Mouse (Mus musculus) cortical plate, adult 2 months (tissue): ENCODE results near the gene Poln. TPM values are rescaled to one million over a fixed set of nuclear protein-coding genes. Genes with fewer than 3 reads are reported as not detected.

Experiments used
- H3K27ac ChIP-seq: fragments of 200-500 bp; 2 replicates; pipeline ENCODE4 v1.5.1; 2012; ENCODE audit warnings: low read length, control low read depth, inconsistent platforms; ENCODE audit not compliant: insufficient read depth
- H3K4me1 ChIP-seq: fragments of 200-500 bp; 2 replicates; pipeline ENCODE4 v1.6.1; 2011; ENCODE audit warnings: low read length; ENCODE audit not compliant: control insufficient read depth, insufficient read depth
- H3K4me3 ChIP-seq: fragments of 200-500 bp; 2 replicates; pipeline ENCODE4 v1.5.1; 2011; ENCODE audit warnings: mild to moderate bottlenecking, low read length, control low read depth; ENCODE audit not compliant: insufficient read depth
- CTCF ChIP-seq: fragments of 200-500 bp; IDR thresholded peaks from 2 replicates; pipeline ENCODE4 v1.5.1; 2011; ENCODE audit warnings: mild to moderate bottlenecking, control low read depth, low read length; ENCODE audit not compliant: insufficient read depth; ENCODE audit errors: extremely low read depth
- POLR2A ChIP-seq: fragments of 200-500 bp; IDR thresholded peaks from 2 replicates; pipeline ENCODE4 v1.6.1; 2011; ENCODE audit warnings: mild to moderate bottlenecking, low read length, control low read depth; ENCODE audit not compliant: insufficient read depth; ENCODE audit errors: extremely low read depth
- polyA plus RNA-seq: library from polyadenylated mRNA; depleted of rRNA; stranded (reverse); fragments of >200 nt; gene quantifications from 2 replicates; pipeline ENCODE4 v1.2.3, GENCODE M21; 2012

Gene Poln
- polyA plus RNA-seq, 1 experiment, result 1.4 TPM

DNA sequence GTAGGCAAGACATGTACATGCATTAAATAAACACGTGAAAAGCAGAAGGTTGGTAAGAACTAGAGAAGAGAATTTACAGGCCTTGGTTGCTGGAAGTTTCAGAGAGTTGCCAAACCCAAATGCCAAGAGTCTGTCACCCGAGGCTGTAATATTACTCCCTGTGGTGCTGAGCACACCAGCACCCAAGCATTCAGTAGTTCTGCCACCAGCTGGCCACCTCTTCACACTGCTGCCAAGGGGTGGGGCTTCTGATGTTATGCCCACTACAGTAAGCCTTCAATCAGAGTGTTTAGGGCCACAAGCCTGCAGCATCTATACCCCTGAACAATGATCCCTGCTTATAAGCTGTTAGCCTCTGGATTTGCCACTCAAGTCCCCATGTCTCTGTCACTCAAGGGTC is 32.1 kb upstream of the Poln start:
- TF ChIP-seq POLR2A, result no peak
- no peak for TF ChIP-seq CTCF
- H3K4me3 ChIP-seq, result no peak overlapping the region
- H3K27ac ChIP-seq, result no peak overlapping the region
- no peaks in the 10 kb centered on the region; the same call in 1 of the 2 replicates for H3K4me1 ChIP-seq

DNA sequence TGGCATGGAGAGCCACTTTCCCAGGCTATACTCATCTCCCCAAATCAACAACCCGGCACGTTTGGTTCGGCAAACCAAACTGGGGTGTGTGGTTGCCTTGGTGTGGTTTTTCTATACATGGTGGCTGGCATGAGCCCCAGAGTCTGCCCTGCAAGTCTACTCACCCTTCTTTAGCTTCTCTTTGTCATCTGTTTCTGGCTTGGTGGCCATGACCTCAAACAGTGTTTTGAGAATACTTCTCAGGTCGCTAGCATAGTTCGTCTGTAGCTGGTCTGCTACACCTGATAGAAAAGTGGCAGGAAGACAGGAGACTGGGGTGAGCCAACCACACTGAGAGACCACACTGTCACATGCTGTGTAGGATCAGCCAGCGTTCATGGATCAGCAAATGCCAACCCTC is 29.4 kb upstream of the Poln start:
- peaks cover 11% of the 10 kb centered on the region for H3K4me1 ChIP-seq

DNA sequence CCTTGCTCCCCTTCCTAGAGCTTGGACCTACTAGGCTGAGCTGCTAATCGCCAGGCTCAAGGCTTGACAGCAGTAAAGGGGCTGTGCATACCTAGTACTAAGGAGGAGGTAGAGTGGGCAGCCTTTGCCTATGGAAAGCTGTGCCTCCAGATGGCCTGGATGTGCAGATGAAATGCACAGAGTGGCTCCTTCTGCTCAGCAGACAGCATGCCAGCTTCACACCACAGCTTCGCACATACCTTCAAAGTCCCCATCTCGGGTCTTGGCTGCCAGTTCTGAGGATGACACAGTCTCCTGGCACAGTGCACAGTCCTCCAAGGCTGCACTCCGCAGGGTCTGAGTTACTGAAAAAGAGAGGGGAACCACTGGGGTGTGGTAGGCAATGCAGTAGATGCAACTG is 28.0 kb upstream of the Poln start:
- Histone ChIP-seq H3K4me3 (no peak overlapping the region), H3K4me1 (peaks cover 11% of the 10 kb centered on the region), H3K27ac (0 out of 2 replicates have a peak overlapping the region, but pooled peaks have one; percentile 6)
- TF ChIP-seq POLR2A, result no peak
- TF ChIP-seq CTCF, result no peak

More for the DNA sequence above, 29.4 kb upstream of the Poln start:
- TF ChIP-seq CTCF, result no peak
- no peak for TF ChIP-seq POLR2A
- Histone ChIP-seq H3K4me3 (no peak overlapping the region), H3K27ac (no peak overlapping the region)

DNA sequence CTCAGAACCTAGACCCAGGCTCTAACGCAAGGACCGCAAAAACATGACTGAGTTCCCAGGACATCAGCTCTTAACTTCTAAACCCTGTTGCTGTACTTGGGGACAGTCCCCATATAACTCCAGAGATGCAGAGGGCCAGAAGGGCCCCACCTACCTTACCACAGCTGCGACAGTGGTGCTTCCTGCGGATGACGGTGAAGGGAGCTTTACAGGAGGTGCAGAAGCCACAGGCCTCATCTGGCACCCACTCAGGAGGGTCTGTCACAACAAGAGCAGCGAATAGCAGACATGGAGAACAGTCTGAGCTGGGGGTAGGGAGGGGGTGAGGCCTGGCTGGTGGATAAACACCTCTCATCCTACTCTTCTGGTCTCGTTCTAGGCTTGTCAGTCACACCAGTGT is 27.2 kb upstream of the Poln start:
- no peak for TF ChIP-seq POLR2A
- no peak for TF ChIP-seq CTCF

GRCm38 (mm10) chr5:34195786-34196185 is 26.5 kb upstream of the Poln start:
- Histone ChIP-seq H3K4me1 (peaks cover 11% of the 10 kb centered on the region), H3K27ac (peak overlapping the region; percentile 83), H3K4me3 (no peak overlapping the region)
- TF ChIP-seq CTCF (no peak), POLR2A (no peak)

More for the DNA sequence above, 27.2 kb upstream of the Poln start:
- Histone ChIP-seq H3K4me1 (peaks cover 11% of the 10 kb centered on the region), H3K4me3 (no peak overlapping the region), H3K27ac (no peak overlapping the region)

DNA sequence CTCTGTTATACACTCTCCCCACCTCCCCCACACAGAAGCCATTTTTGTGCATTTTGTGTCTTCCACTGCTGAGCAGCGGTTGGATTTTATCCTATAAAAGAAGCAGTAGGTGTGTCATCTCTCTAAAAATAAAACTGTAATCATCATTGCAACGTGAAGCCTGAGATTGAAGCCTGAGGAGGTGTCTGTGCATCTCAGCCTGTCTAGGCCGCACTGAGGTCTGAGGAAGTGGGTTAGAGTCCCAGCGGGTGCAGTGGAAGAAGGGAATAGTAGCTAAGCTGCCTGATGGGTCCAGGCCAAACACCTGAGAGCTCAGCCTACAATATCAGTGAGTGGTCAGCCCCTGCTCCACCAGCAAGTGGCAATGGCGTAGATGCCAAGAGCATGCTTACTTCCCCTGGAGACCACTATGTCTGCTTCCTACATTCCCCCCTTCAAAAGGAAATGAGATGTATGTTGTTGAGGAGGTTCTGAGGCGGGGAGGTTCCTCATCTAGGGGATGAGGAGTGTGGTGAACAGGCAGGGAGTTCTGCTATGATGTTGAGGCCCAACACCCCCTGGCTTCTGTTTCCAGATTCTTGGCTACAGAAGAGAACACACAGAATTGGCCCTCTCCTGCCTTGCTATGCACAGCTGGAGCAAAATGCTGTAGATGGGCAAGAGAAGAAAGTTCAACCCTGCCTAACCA is 25.9 kb upstream of the Poln start:
- Histone ChIP-seq H3K4me3 (no peak overlapping the region), H3K27ac (peak overlapping the region; percentile 83), H3K4me1 (peaks cover 11% of the 10 kb centered on the region)
- TF ChIP-seq CTCF (no peak), POLR2A (no peak)

DNA sequence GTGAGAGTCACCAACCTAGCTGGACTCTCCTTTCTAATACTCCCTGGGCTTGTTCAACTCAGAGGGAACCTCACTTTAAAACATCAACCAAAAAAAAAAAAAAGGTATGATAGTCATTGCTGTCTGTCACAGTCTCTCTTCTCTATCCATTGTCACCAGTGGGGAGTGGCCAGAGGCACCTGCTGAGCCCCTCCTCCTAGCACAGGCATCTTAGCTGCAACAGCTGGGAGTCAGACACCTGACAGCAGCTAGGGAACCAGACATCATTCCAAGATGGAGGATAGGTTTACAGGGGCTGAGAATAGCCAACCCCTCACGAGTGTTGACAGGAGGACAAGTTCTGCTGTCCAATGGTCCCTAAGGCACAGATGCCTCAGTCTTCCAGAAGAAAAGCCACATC is 25.2 kb upstream of the Poln start:
- Histone ChIP-seq H3K4me1 (peaks cover 11% of the 10 kb centered on the region), H3K27ac (peak overlapping the region; percentile 14; the same call in 1 of the 2 replicates), H3K4me3 (no peak overlapping the region)
- no peak for TF ChIP-seq CTCF
- TF ChIP-seq POLR2A, result no peak

- TF ChIP-seq CTCF, result peak; percentile 40
- no peak for TF ChIP-seq POLR2A
- H3K27ac ChIP-seq, result no peak overlapping the region
These were observed 22.6 kb upstream of the Poln start for GRCm38 (mm10) chr5:34191843-34192242.

GRCm38 (mm10) chr5:34191021-34191420 is 21.8 kb upstream of the Poln start:
- Histone ChIP-seq H3K27ac (no peak overlapping the region), H3K4me3 (no peak overlapping the region), H3K4me1 (peaks cover 11% of the 10 kb centered on the region)
- no peak for TF ChIP-seq POLR2A
- no peak for TF ChIP-seq CTCF

More at GRCm38 (mm10) chr5:34191843-34192242, 22.6 kb upstream of the Poln start:
- H3K4me3 ChIP-seq, result no peak overlapping the region
- peaks cover 11% of the 10 kb centered on the region for H3K4me1 ChIP-seq

- peaks cover 6% of the 10 kb centered on the region for H3K4me1 ChIP-seq
- TF ChIP-seq CTCF (no peak), POLR2A (no peak)
- H3K27ac ChIP-seq, result no peak overlapping the region
- no peak overlapping the region for H3K4me3 ChIP-seq
These were observed 20.3 kb upstream of the Poln start for GRCm38 (mm10) chr5:34189521-34189920.

- H3K27ac ChIP-seq, result no peak overlapping the region
- peak overlapping the region; percentile 48; the same call in 1 of the 2 replicates for H3K4me3 ChIP-seq
- TF ChIP-seq POLR2A (no peak), CTCF (no peak)
- peaks cover 9% of the 10 kb centered on the region for H3K4me1 ChIP-seq
These were observed 19.6 kb upstream of the Poln start for GRCm38 (mm10) chr5:34188856-34189255.
